Mouse (Mus musculus) mesoderm, embryonic 11.5 days (tissue): Measurements from ENCODE around the gene Phb.
A peak's percentile ranks its signal among the peaks of the same experiment; 100 is the strongest.

Experiments used
- DNase-seq: peaks from one replicate; pipeline ENCODE4 v3.0.0-alpha.2; 2012; ENCODE audit warnings: low read depth, low spot score

Gene Phb

DNA sequence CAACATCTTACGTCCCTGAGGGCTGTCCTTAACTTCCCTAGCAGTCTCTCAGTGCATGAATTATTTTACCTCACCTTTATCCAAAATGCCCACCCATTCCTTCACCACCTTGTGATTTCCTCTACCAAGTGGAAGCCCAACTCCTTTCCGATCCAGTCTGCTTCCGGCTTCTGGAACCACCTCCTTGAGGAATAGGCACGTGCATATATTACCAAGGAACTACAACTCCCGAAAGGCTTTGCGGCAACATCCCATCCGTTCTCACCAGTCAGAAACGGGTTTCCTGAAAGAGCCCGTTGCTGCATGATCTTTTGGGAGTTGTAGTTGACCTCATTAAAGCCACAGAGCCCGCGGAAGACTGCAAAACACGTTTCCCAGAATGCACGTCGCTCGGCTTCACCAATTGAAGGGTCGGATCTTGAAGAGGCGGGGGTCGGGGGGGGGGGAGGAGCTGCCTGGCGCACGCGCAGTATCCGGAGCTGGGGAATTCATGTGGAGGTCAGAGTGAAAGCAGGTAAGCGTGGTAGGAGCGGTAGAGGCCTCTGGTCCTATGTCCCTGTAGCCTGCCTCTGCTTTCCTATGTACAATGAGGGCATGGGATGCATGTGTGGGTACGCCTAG lies at the start of gene Phb:
Gene Phb, plus strand, starts transcription at position 429 of the 621 bp plus-strand sequence.
- DNase-seq: peak; percentile 99

DNA sequence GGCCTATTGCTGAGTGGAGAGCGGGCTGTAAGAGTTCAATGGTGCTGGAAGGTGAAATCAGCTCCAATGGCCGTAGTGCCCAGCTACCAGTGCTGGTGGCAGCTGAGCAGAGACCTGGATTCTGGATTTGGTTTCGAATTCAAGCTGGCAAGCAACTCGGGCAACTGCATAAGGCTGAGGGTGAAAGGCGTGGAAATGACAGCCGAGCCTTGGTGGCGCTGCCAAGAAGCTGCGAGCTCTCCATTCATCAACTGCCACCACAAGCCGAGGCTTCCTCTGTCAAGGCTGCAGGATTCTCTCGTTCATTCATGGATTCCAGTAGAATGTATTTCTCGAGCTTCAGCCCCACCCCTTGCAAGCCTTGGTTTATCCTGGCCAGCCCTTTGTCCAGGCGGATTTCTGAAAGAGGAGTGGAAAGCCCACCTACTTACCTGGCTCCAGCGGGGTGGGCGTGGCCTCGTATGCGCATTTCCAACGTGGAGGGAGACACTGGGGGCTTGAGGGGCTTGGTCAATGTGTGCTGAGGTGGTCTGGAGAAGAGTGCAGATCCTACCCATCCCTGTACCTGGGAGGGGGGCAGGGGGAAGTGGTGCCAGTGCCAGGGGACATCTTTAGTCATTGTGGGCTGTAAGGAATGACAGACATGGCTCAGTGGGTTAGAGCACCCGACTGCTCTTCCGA lies 48.8 kb upstream of the Phb start:
- DNase-seq: no peak

DNA sequence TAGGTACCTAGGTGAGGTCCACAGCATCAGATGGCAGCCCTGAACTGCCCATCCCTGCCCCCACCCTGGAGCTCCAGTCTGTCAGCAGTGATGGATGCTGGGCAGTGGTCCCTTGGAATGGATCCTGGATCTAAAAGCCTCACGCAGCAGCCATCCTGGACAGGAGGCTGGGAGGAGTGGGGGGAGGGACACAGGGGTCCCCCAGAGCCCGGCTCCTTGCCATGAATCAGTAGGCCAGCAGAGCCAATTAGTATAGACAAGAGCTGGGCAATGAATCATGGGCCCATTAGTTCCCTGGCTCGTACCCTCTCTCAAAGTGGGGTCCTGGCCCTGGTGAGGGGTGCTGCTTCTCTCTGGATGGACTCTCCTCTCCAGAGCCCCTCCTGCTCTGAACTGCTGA lies 47.7 kb upstream of the Phb start:
- no peak for DNase-seq

DNA sequence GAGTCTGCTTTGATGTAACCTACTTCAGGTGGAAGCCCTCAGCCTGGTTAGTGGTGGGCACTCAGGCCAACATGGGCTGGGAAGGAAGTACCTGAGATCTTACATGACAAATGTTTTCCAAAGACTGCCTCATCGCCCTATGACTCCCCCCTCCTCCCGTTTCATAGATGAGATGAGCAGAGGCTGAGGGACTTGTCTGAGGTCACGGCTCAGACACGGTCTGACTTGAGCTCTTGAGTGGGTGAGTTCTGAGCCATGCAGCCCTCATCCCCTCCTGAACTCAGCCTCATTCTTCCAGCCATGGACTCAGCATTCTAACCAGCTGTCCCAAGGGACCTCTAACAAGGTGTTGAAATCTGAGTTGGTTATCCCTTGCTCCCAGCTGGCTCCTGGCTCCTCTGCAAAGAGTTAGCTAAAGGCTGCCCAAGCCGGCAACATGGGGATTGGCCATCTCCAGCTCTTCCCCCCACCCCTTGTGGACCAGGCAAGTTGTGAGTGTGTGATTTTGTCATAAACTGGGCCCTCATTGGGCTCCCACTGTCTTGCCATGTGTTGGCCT lies 46.8 kb upstream of the Phb start:
- no peak for DNase-seq

DNA sequence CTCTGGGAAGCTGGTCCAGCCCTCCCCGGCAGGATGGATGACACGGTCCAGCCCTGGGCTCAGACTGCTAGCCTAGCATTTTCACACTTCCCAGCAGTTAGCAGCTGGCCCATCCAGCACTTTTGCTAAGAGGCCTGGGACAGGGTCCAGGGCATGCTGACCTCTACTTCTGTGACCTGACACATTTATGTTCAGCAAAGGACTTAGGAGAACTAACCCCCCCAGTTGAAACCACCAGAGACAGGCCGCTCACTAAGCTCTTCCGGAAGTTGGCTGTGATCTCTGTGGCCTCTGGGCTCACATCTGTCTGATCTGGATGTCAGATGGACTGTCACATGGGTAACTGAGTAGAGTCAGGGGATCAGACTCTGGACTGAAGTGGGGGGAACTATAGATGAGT lies 45.7 kb upstream of the Phb start:
- DNase-seq: no peak

DNA sequence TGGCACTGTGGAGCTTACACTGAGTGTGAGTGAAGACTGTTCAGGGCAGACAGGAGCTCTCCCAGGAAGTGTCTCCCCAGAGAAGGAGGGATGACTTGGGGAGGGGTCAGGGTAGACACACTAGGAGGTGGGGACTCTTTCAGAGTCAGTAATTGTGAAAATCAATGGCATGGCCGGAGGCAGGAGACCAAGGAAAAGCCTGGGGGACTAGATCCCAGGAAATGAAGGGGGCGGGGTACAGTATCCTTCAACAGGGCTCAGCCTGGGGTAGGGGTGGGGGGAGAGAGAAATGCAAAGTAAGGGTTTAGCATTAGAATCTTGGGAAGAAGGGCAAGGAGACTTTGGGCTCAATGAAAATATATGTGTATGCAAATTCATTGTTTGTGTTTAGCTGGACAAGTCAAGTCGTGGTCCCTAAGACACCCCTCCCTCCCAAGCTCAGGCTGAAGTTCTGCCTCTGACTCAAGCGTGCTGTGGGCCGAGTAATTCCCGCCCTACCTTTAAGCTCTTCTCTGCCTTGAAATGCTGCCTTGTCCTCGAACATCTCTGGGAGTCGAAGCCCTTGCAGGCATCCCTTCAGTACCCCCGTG lies 45.1 kb upstream of the Phb start:
- DNase-seq: no peak

DNA sequence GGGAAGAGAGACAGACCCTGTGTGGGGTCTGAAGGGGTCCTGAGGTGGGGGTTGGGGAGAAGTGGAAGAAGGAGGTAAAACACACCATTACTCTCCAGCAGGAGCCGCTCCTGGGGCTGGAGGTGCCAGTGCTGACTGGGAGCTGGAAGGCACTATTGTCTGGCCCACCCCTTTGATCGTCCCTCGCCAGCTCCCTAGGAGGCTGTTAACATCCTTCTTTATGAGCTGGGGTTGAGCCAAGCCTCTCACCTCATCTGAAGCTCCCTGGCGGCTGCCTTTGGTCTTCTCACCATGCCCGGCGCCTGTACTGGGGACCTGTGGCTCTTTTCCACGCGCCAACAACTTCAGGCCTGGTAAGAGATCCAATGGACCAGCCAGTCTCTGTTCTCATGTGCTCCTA lies 44.3 kb upstream of the Phb start:
- no peak for DNase-seq

DNA sequence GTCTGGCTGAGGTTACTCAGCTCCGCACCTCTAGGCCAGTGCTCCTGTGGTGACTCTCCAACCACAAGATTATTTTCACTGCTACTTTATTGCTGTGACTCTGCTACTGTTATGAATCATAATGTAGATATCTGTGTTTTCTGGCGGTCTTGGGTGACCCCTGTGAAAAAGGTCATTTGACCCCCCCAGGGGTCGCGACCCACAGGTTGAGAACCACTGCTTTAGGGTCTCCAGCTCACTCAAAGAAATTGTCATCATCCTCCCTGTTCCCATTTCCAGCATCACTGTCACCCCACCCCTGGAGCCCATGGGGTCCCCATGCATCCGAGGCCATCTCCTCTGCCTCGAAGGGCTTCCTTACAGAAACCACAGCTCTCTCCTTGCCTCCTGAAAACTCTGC lies 36.2 kb upstream of the Phb start:
- DNase-seq: no peak

DNA sequence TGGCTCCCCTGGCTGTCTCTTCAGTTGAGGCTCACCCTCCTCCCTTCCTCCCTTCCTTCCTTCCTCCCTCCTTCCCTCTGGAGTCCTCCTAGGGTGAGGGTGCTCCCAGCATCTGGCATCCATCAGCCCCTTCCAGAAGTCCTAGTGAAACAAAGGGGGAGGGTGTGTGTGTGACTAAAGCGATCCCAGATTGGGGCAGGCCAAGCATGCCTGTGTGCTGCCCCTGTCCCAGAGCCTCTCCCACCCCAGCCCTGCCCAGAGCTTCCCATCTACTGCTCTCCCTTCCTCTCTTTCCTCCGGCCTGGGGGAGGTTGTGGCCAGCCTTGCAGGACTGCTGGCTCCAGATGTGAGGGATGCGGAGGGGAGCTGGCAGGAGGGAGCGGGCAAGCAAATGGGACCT lies 35.5 kb upstream of the Phb start:
- DNase-seq: peak; percentile 62

DNA sequence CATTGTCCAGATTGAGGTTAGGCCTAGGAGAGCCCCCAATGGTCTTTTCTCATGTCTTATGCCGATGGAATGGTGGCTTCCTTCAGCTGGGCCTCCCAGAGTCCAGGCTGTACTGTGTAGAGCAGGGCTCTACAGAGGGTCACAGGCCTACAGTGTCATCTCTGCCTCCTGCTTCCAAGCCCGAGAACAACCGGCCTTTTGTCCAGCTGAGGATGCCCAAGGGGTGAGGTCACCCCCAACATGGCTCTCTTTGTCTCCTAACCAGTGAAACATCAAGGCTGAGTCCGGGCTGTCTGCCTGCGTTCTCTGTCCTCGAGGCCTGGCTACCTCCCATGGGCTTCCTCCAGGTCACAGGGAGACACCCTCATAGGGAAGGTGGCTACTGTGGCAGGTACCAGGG lies 34.3 kb upstream of the Phb start:
- DNase-seq: no peak

DNA sequence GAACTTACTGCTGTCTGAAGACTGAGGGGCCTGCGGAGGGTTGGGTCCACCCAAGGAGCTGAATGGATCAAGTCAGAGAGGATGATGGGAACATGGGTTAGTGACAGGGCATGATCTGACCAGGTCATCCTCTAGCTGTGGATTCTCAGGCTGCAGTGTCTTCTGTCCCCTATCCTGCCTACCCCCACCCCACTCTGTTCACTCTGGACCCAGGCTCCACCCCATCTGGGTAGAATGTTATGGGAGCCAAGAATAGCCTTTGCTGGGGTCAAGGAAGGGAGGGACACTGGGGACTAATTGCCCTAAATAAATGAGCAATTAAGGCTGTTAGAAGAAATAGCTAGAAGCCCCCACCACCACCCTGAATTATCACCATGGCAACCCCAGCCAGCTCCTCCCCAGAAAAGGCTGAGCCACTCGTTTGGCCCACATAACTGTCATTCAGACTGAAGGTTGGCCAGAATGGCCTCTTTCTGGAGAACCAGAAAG lies 33.2 kb upstream of the Phb start:
- no peak for DNase-seq

DNA sequence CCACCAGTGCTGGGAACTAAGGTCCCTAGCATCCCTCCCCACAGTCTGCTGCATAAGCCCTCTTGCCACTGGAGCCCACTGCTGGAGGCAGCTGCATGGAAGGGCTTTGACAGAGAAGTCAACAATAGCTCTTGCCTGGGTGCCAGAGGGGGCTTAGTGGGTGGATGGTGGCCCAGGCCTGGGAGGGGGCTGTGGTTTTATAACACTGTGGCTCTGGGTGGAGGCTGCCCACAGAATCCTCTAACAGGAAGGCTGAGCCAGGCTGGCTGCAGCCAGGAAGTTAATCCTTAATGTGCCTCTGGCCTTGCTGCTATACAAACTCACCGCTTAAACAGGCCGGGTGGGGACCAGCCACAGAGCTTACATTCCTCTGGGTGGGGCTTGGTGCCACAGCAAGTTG lies 31.7 kb upstream of the Phb start:
- DNase-seq: no peak

DNA sequence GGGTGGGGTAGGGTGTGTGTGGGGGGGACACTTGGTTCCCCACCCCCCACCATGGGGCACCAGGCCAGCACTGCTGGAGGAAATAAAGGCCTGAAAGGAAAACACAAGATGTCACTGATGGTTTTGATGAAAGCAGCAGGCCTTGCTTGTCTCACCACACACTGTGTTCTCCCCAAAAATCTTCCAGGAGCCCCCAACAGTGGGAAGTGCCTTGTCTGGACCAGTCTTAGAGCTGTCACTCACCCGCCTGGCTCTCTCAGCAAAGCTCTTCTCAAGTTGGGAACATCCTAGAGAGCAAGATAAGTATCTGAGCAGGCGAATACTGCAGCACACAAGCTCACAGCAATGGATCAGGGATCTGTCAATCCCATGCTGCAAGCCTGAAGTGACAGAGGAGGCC lies 26.0 kb upstream of the Phb start:
- no peak for DNase-seq

DNA sequence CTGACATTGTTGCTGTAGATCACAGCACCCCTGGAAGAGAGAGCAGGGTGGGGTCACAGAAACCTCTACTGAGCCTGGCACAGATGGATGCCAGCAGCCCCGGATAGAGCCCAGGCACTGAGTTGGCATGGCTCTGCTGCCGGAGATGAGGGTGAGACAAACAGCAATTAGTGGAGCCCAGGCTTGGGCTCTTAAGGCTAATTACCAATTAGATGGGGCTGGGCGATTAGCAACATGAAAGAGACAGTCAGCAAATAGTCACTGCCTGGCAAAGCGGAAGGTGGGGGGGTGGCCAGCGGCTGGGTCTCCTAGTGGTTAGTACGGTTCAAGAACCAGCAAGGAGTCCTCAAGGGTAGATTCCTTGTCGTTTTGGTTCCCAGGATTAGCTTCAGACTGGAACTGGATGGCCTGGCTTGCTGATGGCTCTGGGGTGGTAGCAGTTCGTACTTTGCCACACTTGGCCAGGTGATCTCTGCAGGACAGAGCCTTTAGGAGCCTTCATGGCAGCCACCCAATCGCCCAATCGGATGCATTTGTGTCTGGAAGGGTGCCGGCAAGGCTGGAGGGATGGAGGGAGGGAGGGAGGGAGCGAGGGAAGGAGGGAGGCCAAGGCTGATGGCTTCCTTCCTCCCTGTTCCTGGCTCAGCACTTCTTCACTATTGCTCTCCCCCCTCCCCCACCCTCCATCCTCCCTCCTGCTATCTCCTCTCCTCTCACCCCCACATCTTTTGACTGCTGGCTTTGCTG lies 24.1 kb upstream of the Phb start:
- DNase-seq: no peak

DNA sequence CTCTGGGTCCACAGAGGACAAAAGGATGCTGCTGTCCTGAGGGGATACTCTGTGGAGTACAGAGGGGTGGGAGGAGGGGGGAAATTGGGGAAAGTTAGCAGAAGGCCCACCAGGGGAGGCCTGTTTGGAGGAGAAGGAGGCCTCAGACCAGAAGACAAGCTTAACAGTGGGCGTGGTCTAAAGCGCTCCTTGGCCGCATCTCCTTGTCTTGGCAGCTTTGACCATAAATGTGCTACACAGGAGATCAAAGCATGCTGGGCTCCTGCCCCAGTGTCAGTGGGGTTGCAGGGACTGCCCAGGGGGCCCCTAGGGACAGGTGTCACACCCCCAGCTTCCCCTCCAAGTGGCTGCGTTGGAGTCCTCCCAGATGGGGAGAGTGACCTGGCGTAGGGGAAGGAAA lies 22.9 kb upstream of the Phb start:
- DNase-seq: no peak

DNA sequence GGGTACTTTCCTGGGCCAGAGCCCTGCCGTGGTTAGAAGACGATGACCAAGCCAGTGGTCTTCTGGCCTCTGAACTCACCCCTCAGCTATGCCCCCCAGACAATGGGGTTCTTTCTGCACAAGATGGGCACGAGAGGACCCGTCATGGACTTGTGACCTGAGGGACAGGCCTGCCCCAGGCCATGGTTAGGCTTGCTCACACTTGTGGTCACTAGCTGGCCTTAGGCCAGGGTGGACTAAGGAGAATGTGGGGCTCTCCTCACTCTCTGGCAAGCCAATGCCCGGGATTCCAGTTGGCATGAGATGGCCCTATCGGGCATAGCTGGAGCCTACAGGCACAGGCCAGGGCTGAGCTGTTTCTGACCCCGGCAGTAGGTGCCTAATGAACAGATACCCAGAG lies 22.4 kb upstream of the Phb start:
- no peak for DNase-seq

DNA sequence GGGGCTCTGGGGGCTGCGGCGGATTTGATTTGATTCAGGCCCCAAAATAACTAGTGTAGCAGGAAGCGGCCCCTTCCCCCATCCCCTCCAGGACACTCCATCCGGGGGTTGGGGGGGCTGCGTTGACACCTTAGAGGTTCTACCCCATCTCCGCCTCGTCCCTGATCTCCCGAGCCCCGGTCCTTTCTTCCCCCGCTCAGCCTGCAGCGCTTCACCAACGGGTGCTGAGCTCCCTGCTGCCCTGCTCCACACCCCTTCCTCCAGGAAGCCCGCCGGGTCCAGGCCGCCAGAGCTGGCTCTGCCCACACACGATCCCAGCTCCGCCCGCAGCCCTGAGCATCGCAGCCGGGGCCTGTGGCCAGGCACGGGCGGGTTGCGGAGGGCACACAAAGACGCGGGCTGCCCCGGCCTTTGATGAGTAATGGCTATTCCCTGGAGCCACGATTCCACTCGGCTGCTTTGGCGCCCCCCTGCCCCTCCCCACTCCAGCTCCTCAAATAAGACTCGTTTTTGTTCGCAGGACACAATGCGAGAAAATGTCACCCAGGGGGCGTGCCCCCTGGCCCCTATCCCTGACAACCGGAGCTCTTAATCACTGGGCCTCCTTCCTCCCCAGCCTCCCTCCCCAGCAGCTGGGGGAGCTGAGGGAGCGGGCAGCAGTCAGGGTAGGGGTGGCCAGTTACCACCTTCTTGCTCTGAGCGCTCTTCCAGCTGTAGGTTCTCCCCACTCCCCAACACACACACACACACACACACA lies 21.2 kb upstream of the Phb start:
- DNase-seq: peak; percentile 93

DNA sequence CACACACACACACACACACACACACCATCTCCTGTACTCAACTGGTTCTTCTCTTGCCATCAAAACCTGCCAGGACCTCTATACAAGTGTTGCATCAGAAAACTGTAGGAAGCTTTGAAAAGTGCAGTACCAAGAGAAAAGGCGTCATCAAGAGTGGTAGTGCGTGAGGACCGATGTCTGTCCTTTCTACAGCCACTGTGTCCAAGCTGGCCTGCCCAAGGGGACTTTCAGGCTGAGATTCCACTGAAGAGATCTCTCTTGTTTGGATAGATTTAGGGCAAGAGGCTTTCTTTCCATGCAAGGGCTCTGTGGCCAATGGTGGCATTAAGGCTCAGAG lies 20.6 kb upstream of the Phb start:
- no peak for DNase-seq

DNA sequence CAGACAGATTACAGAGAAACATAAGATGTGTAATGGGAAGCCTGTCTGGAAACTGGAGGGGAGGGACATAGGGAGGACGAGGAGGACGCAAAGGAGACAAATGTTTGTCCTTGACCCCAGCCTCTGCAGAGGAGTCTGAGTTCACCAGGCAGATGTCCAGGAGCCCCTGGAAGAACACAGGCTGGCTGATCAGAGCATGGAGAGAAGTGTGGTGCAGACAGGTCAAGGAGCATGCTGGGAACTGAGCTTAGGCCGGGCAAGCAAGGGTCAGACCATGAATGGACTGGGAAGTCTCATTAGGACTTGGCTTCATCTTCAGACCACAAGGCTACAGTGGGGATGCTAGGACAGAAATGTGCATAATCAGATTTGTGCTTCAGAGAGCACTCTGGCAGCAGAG lies 19.0 kb upstream of the Phb start:
- no peak for DNase-seq

DNA sequence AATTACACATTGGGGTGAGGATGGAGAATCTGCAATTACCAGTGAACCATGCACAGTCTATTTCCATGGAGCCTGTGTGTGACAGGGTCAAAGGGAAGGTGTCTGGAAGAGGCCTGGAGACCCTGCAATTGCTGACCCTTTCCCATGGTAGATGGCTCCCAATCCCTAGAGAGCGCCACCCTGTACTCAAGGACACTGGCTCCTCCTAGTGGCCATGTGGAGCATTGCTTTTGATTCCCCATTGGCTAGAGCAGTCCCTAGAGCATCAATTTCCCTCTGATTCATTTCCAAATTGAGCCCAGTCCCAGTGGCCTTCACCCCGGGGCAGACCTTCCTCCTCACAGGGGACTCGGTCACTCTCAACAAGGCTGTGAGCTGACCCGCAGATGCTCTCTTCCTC lies 17.9 kb upstream of the Phb start:
- peak; percentile 86 for DNase-seq

DNA sequence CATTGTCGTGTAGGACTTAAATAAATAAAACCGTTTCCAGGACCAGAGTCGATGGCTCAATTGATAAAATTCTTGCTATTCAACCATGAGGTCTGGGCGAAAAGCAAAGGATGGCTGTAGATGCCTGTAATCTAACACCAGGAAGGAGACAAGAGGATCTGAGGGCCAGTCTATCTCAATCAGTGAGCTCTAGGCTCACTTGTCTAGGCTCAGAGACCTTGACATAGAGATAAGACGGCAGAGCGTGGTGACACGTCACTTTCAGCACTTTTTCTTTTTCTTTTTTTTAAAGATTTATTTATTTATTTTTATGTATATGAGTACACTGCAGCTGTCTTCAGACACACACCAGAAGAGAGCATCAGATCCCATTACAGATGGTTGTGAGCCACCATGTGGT lies 17.2 kb upstream of the Phb start:
- DNase-seq: no peak

DNA sequence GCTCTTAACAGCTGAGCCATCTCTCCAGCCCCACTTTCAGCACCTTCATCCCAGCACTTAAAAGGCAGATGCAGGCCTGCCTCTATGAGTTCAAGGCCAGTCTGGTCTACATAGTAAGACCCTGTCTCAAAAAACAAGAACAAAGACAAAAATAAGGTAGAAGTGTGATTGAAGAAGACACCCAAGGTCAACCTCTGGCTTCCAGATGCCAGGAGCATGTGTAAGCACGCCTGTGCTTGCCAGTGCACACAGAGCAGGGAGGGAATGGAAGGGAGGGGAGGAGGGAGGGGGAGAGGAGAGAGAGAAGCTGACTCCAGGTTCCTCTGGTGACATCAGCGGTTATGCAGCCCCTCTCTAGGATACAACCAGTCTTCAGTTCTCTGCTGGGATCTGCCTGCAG lies 16.8 kb upstream of the Phb start:
- no peak for DNase-seq
